Mouse (Mus musculus): Measurements from ENCODE around the gene Pld4. TPM values are rescaled to one million over a fixed set of nuclear protein-coding genes. Genes with fewer than 3 reads are reported as not detected.

The Pld4 gene
- total RNA-seq, 2 experiments from 2014 or later: 26.6 to 26.7 TPM

DNA sequence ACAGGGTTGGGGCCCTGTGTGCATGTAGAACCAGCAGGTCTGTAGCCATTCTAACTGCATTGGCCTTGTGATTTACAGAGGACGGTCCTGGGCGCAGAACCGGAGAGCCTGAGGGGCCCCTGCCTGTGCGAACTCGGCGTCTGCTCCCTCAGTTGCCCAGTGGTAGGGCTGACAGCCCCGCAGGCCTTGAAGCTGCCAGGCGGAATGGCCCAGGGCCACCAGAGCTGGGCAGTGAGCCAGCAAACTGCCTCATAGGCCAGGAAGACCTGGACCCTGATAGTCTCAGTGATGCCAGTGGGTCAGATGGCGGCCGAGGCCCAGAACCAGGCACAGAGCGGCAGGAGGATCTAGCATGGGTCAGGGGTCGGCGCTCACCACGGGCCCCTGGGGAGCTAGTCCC lies 22.7 kb upstream of the Pld4 start:
- no peak for ATAC-seq (replicated peaks; ENCODE audit: poor library complexity)

DNA sequence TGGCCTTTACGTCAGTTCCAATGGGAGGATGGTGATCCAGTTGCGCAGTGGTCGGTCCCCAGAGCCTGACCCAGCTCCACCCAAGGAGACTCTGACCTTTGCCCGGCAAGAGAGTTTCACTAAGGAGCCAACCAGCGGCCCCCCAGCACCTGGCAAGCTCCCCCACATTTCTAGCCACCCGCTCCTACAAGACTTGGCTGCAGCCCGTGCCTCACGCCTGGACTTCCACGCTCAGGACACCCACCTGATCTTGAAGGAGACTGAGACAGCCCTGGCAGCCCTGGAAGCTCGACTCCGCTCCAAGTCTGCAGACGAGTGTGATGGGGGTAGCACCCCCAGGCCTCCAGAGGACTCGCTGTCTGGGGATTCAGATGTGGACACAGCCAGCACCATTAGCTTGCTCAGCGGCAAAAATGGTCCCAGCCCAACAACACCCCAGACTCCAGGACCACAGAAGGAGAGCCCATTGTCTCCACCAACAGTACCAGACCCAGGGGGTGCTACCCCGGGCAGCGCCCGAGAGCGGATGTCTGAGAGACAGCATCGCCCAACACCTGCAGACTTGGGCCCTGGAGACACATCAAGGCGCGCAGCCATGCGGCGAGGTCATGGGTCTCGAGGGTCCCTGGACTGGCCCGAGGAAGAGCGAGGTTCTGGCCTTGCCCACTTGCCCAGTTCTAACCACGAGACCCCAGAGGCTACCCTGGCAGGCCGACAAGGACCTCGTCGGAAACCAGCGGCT lies 22.0 kb upstream of the Pld4 start:
- ATAC-seq (replicated peaks; ENCODE audit: poor library complexity): no peak

DNA sequence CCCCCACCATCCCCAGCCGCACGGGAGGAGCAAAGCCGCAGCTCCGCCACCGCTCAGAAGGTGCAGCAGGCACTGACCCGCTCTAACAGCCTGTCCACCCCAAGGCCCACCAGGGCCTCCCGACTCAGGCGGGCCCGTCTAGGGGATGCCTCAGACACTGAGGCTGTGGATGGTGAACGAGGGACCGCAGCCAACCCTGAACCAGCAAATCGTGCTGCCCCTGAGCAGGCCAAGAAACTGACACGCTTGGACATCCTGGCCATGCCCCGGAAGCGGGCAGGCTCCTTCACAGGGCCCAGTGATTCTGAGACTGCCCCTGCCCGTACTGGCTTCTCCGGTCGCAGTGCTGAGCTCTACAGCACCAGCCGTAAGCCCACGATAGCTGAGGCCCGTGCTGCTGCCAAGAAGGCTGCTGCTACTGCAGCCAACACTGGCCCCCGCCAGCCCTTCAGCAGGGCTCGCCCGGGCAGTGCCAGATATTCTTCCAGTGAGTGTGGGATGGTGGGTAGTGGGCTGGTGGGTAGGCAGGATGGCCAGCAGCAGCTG lies 21.4 kb upstream of the Pld4 start:
- ATAC-seq (replicated peaks; ENCODE audit: poor library complexity): no peak

DNA sequence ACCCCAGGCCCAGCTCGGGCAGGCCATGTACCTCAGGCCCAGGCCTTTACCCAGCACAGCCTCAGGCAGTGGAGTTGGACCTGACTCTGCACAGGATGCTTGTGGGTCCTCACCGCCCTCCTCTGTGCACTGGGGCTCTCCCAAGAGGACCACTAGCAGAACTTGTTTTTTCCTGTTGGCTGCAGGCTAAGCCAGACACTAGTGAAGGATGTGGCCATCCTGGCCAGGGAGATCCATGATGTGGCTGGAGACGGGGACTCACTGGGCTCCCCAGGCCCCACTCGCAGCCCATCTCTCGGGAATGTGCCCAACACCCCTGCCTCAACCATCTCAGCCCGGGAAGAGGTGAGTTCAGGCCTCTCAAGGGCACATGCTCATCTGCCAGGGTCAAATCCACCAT lies 17.7 kb upstream of the Pld4 start:
- no peak for ATAC-seq (replicated peaks; ENCODE audit: poor library complexity)

DNA sequence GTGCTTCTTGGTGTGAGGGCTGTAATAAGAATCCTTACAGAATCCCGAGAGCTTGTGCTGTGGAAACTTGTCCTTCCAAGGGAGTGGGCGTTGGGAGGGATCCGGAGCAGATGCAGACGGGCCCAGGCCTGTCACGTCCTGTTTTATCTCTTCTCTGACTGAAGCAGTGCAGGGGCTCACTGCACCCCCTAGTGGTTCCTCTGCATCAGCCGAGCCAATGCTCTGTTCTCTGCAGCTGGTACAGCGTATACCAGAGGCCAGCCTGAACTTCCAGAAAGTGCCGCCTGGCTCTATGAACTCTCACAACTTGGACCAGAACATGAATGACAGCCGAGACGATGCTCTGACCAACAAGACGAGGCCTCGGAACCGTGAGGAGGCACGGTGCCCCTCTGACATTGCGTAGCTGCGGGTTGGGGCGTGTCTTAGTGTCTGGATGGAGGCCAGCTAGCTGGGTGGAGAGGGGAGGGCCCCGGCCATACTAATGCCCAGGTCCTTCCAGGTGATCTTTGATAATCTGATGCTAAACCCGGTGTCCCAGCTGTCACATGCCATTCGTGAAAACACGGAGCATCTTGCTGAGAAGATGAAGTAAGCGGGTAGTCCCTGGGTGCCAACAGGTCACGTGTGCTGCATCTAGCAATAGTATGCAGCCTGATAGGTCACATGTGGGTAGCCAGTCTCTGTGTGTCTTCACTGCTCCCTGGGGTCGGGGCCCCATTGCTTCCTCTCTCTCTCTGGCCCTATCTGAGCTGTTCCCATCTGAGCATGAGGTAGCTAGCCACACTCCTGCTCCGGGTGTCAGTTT lies 17.1 kb upstream of the Pld4 start:
- ATAC-seq (replicated peaks; ENCODE audit: poor library complexity): peak; percentile 85

DNA sequence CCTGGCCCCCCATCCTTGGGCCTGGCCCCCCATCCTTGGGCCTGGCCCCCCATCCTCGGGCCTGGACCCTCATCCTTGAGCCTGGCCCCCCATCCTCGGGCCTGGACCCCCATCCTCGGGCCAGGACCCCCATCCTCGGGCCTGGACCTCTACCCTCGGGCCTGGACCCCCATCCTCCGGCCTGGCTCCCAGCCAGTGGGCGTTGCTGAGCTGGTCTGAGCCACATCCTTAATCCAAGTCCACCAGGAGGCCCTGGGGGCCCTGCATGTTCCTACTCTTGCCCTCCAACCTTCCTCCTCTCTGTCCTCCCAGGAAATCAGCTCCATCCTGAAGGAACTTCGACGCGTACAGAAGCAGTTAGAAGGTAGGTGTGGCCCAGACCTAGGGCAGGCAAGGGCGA lies 16.2 kb upstream of the Pld4 start:
- no peak for ATAC-seq (replicated peaks; ENCODE audit: poor library complexity)

DNA sequence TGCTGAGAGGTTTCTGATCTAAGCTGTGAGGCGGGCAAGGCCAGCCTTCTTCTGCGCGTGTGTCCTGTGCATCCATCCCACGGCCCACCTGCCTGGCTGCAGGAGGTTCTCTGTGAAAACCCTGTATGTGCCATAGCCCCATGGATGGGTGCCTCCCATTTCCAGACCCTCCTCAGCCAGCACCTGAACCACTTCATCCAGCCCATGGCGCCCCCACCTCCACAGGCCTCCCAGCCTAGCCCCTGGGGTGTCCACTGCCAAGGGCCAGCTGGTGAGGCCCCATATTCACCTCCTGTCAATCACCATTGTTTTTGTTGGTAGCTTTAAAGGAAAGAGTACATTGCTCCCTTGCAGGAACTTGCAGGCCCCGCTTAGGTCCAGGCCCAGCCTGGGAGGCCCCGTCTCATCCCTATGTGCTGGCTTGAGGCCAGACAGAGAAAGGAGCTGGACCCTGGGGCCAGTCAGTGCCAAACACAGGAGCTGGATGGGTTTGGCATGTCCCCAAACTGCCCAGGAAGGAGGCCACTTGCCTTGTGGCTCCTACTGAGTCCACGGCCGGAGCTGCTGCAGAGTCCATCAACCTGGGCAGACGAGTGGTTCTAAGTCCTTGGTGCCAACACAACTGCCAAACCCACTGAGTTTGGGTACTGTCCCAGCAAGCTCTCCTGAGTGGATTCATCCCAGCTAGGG lies 15.4 kb upstream of the Pld4 start:
- ATAC-seq (replicated peaks; ENCODE audit: poor library complexity): no peak

DNA sequence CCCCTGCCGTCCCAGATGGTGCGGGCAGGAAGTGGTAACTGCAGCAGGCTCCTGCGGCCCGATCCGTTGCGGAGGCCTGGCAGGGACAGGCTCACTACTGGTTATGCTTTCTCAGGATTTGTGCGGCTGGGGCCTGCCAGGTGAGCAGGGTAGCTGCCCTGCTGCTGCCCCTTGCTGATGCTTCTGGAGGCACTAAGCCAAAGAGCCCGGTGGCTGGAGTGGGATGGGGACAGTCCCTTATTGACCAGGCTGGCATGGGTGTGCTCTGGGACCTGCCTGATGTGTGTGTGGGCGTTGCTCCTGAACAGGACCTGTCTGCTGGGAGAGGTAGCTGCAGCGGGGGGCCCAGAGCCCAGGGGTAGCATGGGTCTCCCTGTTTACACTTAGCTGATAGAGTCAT lies 14.7 kb upstream of the Pld4 start:
- no peak for ATAC-seq (replicated peaks; ENCODE audit: poor library complexity)

DNA sequence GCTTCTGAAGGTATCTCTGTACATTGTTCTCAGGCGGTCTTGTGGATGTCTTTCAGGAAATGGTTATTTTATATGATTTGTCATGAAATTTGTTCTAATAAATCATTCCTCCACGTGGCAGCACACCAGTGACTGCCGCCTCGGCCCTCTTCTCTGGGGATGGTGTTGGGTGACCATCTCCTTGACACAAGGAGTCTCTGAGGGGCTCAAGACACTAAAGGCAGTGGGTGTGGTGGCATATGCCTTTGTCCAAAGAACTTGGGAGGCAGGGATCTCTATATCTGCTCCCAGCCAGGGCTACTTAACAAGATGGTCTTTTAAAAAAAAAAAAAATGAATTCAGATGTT lies 14.0 kb upstream of the Pld4 start:
- no peak for ATAC-seq (replicated peaks; ENCODE audit: poor library complexity)

DNA sequence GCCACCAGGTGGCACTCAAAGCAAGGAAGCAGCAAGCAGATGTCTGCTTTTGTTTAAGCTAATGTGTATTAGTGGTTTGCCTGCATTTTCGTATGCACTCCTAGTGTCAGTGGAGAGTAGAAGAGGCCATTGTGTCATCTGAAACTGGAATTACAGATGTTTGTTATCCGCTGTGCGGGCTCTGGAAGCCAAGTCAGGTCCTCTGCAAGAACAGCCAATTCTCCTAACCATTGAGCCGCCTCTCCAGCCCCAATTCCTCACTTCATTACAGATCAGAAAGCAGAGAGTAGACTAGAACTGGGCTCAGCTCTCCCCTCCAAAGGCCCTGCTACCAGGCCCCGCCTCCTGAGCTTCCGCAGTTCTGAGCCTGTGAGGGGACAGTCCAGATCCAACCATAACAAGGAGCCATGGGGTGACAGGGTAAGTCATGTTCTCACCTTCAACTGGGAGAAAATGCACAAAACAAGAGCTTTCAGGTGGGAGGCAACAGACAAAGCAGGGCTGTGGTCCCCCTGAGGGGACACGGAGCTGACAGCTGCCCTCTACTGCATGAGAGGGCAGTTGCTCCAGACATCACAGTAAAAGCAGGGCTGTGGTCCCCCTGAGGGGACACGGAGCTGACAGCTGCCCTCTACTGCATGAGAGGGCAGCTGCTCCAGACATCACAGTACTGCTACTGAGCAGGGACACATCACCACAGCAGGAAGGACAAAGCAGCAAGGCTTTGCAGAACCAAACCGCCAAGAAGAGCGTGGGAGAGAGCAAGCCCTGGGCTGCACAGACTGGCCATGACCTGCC lies 13.4 kb upstream of the Pld4 start:
- ATAC-seq (replicated peaks; ENCODE audit: poor library complexity): peak; percentile 59

DNA sequence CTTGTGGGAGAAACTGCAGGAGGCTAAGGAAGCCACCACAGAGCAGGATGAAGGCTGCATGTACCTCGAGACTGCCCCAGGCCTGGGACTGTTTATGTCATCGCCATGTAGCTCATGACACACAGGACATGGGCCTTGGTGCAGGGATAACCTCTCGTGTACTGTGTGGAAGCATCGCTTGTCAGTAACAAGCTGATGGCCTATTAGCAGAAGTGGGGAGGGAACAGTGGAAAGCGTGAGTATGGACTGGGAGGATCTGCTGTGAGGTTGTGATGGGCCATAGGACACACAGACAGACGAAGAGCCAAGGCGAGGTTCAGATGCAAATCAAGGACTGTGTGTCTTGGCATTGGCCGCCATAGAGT lies 12.9 kb upstream of the Pld4 start:
- no peak for ATAC-seq (replicated peaks; ENCODE audit: poor library complexity)

DNA sequence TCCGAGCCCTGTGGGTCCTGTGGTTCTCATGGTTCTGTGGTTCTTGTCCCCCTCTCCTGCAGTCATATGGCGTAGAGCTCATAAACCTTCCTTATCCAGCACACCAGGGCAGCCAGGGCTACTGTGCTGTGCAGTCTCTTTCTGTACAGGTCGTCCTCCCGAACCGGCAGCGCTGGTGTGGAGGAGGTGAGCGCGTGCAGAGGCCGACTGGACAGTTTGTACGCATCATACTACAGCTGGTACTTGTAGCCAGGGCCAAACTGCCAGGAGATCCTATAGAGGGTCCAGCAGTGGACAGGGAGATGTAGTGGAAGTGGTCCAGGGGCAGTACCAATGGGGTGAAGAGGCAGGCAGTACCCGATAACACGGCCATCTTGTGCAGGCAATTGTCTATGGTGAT lies 9.5 kb upstream of the Pld4 start:
- no peak for ATAC-seq (replicated peaks; ENCODE audit: poor library complexity)

DNA sequence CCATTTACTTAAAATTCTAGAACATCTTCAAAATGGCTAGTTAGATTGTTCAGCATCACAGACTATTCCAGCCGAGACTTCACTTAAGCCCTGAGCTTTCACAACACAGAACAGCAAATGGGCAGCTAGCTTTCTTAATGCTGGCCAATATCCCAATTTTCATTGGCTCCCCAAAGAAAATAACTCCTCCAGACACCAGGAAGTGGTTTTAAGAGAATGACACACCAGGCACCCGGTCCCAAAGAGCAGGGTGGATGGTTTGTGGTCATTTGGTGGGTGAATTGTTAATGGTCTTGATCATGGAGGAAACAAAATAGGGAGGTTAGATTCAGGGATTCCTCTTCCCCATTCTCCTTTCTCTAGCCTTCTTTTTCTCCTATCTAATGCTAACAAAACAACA lies 8.1 kb upstream of the Pld4 start:
- ATAC-seq (replicated peaks; ENCODE audit: poor library complexity): peak; percentile 72

DNA sequence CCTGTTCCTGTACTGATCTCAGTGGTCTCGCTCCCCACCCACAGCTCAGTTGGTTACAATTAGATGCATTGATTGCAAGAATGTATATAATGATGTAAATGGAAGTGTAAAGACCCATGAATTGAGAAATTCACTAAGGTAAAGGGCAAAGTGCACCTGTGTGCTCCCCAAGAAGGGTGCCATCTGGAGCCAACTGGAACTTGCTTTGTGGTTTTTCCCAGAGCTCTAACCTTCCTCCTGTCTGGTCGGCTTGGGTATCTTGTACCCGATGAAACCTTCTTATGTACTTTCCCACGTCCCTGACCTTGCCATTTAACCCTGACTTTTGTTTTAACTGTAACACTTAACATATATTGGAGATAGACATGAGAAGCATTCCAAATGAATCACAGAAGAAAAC lies 4.6 kb upstream of the Pld4 start:
- ATAC-seq (replicated peaks; ENCODE audit: poor library complexity): no peak

DNA sequence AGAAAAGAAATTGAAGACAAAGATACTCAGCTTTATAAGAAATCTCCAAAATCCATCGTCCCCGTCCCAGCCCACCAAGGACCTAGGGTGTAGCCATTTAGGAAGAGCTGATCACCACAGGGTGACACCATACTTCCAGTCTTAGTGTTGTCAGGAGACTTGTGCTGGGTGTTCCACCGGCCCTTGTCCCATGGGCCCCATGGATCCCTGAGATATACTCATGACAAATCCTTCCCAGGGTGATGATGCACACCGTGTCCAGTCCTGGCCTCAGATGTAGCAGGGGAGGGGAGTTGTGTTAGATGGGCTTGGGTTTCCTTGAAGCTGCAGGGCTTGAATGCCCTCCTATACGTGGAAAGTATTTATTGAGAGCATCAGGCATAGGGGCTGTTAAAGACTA lies 2.6 kb upstream of the Pld4 start:
- no peak for ATAC-seq (replicated peaks; ENCODE audit: poor library complexity)

DNA sequence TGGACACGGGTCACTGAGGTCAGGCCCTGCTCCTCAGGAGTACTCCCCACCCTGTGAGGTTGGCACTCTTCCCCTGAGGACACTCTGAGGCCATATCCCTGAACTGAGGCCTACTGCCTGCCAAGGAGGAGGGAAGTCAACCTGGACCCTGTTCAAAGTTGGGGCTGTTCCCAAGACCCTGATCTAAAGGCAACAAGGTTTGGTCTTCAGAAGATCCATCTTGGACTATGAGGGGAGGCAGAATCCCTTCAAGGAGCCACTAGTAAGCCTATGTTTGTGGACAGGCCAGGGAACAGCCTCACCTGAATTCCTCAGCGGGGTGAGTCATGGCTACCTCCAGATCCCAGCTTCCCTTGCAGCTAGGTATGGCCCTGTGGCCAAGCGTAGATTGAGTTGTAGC lies 984 bp upstream of the Pld4 start:
- ATAC-seq (replicated peaks; ENCODE audit: poor library complexity): no peak

DNA sequence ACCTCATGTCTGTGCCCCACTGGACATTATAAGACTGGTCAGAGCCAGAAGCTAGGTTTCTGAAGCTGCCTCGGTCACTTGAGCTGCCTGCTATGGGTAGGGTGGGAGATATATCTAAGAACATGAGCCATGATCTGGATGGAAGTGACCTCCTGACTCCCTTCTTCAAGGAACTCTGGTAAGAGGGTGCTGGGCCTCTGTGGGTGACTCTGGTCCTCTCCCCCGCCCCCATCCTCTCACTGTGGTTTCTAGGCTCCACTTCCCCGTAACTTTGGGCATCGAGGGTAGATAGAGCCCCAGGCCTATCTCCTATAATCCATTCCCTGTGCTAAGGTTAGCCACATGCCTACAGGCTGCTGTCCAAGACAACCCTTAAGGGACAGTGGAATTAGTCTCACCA lies 956 bp downstream of the Pld4 start:
- ATAC-seq (replicated peaks; ENCODE audit: poor library complexity): no peak

DNA sequence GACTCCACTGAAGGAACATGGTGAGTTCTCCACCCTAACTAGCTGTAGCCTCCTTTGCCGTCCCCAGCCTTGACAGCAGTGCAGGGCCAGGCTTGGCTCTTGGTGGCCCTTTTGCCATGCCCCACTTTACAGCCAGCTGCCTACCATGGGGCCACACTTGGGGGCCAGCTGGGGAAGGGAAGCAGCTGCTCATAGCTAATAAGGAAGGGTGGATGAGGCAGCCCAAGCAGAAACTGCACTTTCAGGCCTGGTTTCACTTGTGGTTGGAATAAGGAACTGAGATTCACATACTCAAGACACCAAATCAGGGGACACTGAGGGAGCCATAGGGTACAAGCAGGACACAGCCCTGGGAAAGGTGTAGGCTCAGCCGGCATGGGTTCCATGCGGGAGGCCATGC lies 1.6 kb downstream of the Pld4 start:
- ATAC-seq (replicated peaks; ENCODE audit: poor library complexity): peak; percentile 75

DNA sequence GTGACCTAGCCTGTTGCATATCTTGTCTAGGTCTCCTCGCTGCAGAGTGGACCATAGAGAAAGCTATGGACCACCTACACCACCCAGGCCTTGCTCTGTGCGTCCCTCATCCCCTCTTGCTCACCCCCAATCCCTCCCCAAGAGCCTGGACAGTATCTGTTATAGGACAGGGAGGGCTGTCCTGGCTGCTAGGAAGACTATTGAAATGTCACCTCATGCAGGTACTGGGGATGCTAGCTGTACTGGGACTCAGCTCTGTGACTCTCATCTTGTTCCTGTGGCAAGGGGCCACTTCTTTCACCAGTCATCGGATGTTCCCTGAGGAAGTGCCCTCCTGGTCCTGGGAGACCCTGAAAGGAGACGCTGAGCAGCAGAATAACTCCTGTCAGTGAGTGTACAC lies 2.7 kb downstream of the Pld4 start:
- no peak for ATAC-seq (replicated peaks; ENCODE audit: poor library complexity)

DNA sequence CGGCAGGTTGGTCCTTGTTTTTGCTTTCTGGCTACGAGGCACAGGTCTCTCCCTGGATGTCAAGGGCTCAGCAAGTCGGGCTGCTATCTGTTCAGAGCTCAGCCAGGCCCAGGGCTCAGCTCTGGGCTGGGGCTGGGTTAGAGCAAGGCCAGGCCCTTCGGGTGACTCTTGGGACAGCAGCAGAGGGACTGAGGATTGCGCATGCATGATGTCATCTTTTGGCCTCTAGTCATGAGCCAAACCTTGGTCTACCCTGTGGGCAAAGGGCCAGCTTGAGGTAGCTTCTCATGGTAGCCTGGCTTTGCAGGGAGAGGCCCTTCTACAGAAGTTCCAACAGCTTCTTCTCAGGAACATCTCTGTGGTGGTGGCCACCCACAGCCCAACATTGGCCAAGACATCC lies 3.7 kb downstream of the Pld4 start:
- ATAC-seq (replicated peaks; ENCODE audit: poor library complexity): no peak

DNA sequence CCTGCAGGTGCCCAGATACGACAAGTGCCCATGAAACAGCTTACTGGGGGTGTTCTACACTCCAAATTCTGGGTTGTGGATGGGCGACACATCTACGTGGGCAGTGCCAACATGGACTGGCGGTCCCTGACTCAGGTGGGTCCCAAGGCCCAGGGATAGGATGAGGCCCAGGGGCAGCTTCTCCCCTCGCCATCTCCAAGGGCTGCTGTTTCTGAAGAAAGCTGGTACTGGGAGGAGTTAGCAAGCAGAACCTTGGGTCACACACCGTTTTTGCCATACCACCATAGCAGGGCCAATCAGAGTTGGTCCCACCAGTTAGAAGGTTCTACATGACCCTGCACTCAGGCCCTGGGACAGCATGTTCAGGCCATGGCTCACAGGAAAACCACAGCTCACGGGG lies 4.5 kb downstream of the Pld4 start:
- no peak for ATAC-seq (replicated peaks; ENCODE audit: poor library complexity)

Measured in megakaryocyte progenitor cell, adult 5-6 weeks (primary cell).